Mouse (Mus musculus) MEL (cell line): ENCODE results near the gene Rhpn2. TPM values are rescaled to one million over a fixed set of nuclear protein-coding genes. Genes with fewer than 3 reads are reported as not detected.

Experiments used
- DNase-seq: peaks from one replicate; pipeline ENCODE4 v3.0.0; 2011; ENCODE audit warnings: low read depth, low spot score
- H3K27ac ChIP-seq: 2 replicates; pipeline ENCODE4 v1.5.1; 2012; ENCODE audit warnings: low read depth, mild to moderate bottlenecking, control low read depth, low read length, moderate library complexity; ENCODE audit not compliant: control insufficient read depth
- H3K27me3 ChIP-seq, 2 experiments: fragments of 150-350 bp in 1 of 2; sonication (generic) in 1 of 2; 2 replicates each; pipeline ENCODE4 v1.6.1; 2012; ENCODE audit warnings: low read length in 2 of 2, mild to moderate bottlenecking in 2 of 2, improper control_type of control experiment in 1 of 2, moderate library complexity in 1 of 2; ENCODE audit not compliant: insufficient read depth in 2 of 2, control insufficient read depth in 1 of 2
- H3K36me3 ChIP-seq, 2 experiments: 2 replicates each; pipeline ENCODE4 v1.6.1; 2012 to 2014; ENCODE audit warnings: low read length in 2 of 2, improper control_type of control experiment in 1 of 2, inconsistent platforms in 1 of 2, mild to moderate bottlenecking in 1 of 2; ENCODE audit not compliant: insufficient read depth in 2 of 2, control insufficient read depth in 1 of 2
- H3K4me1 ChIP-seq, 2 experiments: fragments of 150-350 bp in 1 of 2; sonication (generic) in 1 of 2; 2 replicates each; pipeline ENCODE4 v1.6.1; 2012; ENCODE audit warnings: low read length in 2 of 2, improper control_type of control experiment in 1 of 2, mild to moderate bottlenecking in 1 of 2; ENCODE audit not compliant: insufficient read depth in 2 of 2, control insufficient read depth in 1 of 2
- H3K4me3 ChIP-seq, 2 experiments: fragments of 150-350 bp in 1 of 2; sonication (generic) in 1 of 2; 2 replicates each; pipeline ENCODE4 v1.5.1; 2012; ENCODE audit warnings: low read depth in 2 of 2, low read length in 2 of 2, mild to moderate bottlenecking in 2 of 2, moderate library complexity in 2 of 2, control low read depth in 1 of 2, improper control_type of control experiment in 1 of 2; ENCODE audit not compliant: control insufficient read depth in 1 of 2, insufficient read depth in 1 of 2
- H3K79me2 ChIP-seq: 2 replicates; pipeline ENCODE4 v1.6.1; 2012; ENCODE audit warnings: mild to moderate bottlenecking, low read length, moderate library complexity; ENCODE audit not compliant: control insufficient read depth, poor library complexity, insufficient read depth
- H3K9ac ChIP-seq: 2 replicates; pipeline ENCODE4 v1.6.1; 2012; ENCODE audit warnings: low read depth, mild to moderate bottlenecking, control low read depth, low read length, moderate library complexity; ENCODE audit not compliant: control insufficient read depth, poor library complexity, severe bottlenecking
- H3K9me3 ChIP-seq: fragments of 150-350 bp; sonication (generic); replicated peaks from 2 replicates; pipeline ENCODE4 v1.6.1; 2012; ENCODE audit warnings: mild to moderate bottlenecking, low read length, improper control_type of control experiment, moderate library complexity; ENCODE audit not compliant: insufficient read depth
- CTCF ChIP-seq, 3 experiments: IDR thresholded peaks in 2 of 3; conservative IDR thresholded peaks in 1 of 3; 2 replicates each; pipeline ENCODE4 v1.5.1; 2011 to 2012; ENCODE audit warnings: low read length in 3 of 3, low read depth in 2 of 3, mild to moderate bottlenecking in 2 of 3, improper control_type of control experiment in 1 of 3, inconsistent platforms in 1 of 3, mixed read lengths in 1 of 3, moderate library complexity in 1 of 3; ENCODE audit not compliant: control insufficient read depth in 1 of 3, insufficient read depth in 1 of 3, poor library complexity in 1 of 3, severe bottlenecking in 1 of 3
- E2F4 ChIP-seq: IDR thresholded peaks from 2 replicates; pipeline ENCODE4 v1.6.1; 2011; ENCODE audit warnings: low read depth, low read length, improper control_type of control experiment, borderline replicate concordance
- ELF1 ChIP-seq: IDR thresholded peaks from 2 replicates; pipeline ENCODE4 v1.6.1; 2014; ENCODE audit warnings: low read depth, mild to moderate bottlenecking, inconsistent platforms, low read length, improper control_type of control experiment, moderate library complexity
- ETS1 ChIP-seq: IDR thresholded peaks from 2 replicates; pipeline ENCODE4 v1.6.1; 2012; ENCODE audit warnings: low read depth, mild to moderate bottlenecking, inconsistent platforms, low read length, improper control_type of control experiment, moderate library complexity
- GATA1 ChIP-seq: IDR thresholded peaks from 2 replicates; pipeline ENCODE4 v1.6.1; 2011; ENCODE audit warnings: low read depth, low read length, improper control_type of control experiment
- HCFC1 ChIP-seq: IDR thresholded peaks from 2 replicates; pipeline ENCODE4 v1.6.1; 2012; ENCODE audit warnings: low read depth, mild to moderate bottlenecking, inconsistent platforms, low read length, improper control_type of control experiment, moderate library complexity
- KAT2A ChIP-seq: conservative IDR thresholded peaks from 2 replicates; pipeline ENCODE4 v1.6.1; 2012; ENCODE audit warnings: low read depth, low read length, improper control_type of control experiment, inconsistent platforms
- MAFK ChIP-seq: IDR thresholded peaks from 2 replicates; pipeline ENCODE4 v1.6.1; 2011; ENCODE audit warnings: low read depth, mild to moderate bottlenecking, low read length, improper control_type of control experiment, borderline replicate concordance
- MAZ ChIP-seq: IDR thresholded peaks from 2 replicates; pipeline ENCODE4 v1.6.1; 2012; ENCODE audit warnings: low read depth, mild to moderate bottlenecking, inconsistent platforms, low read length, improper control_type of control experiment
- MYC ChIP-seq: IDR thresholded peaks from 2 replicates; pipeline ENCODE4 v1.6.1; 2011; ENCODE audit warnings: low read depth, mild to moderate bottlenecking, low read length, improper control_type of control experiment, moderate library complexity
- NELFE ChIP-seq: IDR thresholded peaks from 2 replicates; pipeline ENCODE4 v1.6.1; 2011; ENCODE audit warnings: low read depth, low read length, improper control_type of control experiment
- POLR2AphosphoS2 ChIP-seq: IDR thresholded peaks from 2 replicates; pipeline ENCODE4 v1.6.1; 2011; ENCODE audit warnings: low read length, improper control_type of control experiment
- POLR2AphosphoS5 ChIP-seq: IDR thresholded peaks from 2 replicates; pipeline ENCODE4 v1.6.1; 2012; ENCODE audit warnings: low read depth, borderline replicate concordance, mild to moderate bottlenecking, inconsistent platforms, low read length, moderate library complexity, mixed read lengths
- RCOR1 ChIP-seq: IDR thresholded peaks from 2 replicates; pipeline ENCODE4 v1.6.1; 2012; ENCODE audit warnings: low read depth, mild to moderate bottlenecking, inconsistent platforms, low read length, improper control_type of control experiment
- SMC3 ChIP-seq: IDR thresholded peaks from 2 replicates; pipeline ENCODE4 v1.6.1; 2011; ENCODE audit warnings: low read depth, low read length, improper control_type of control experiment
- TAL1 ChIP-seq: IDR thresholded peaks from 2 replicates; pipeline ENCODE4 v1.6.1; 2012; ENCODE audit warnings: mild to moderate bottlenecking, inconsistent platforms, low read length, moderate library complexity, mixed read lengths
- TBP ChIP-seq: IDR thresholded peaks from 2 replicates; pipeline ENCODE4 v1.8.0; 2011; ENCODE audit warnings: low read depth, low read length, improper control_type of control experiment
- TCF12 ChIP-seq: IDR thresholded peaks from 2 replicates; pipeline ENCODE4 v1.6.1; 2014; ENCODE audit warnings: low read depth, mild to moderate bottlenecking, inconsistent platforms, low read length, improper control_type of control experiment, moderate library complexity
- UBTF ChIP-seq: IDR thresholded peaks from 2 replicates; pipeline ENCODE4 v1.6.1; 2012; ENCODE audit warnings: low read depth, mild to moderate bottlenecking, inconsistent platforms, low read length, improper control_type of control experiment, moderate library complexity, borderline replicate concordance; ENCODE audit not compliant: insufficient read depth
- ZKSCAN1 ChIP-seq: IDR thresholded peaks from 2 replicates; pipeline ENCODE4 v1.6.1; 2012; ENCODE audit warnings: low read depth, mild to moderate bottlenecking, inconsistent platforms, low read length, improper control_type of control experiment, moderate library complexity
- polyA plus RNA-seq, 2 experiments: library from polyadenylated mRNA; stranded (reverse) in 1 of 2; unstranded in 1 of 2; fragments of >175 nt in 1 of 2; fragments of >200 nt in 1 of 2; gene quantifications; 2 replicates each; pipeline versions ENCODE4 v1.2.1 to v1.2.4; 2012; ENCODE audit warnings: low replicate concordance in 2 of 2, low read depth in 1 of 2; ENCODE audit not compliant: insufficient read length in 2 of 2, insufficient read depth in 1 of 2, missing spikeins in 1 of 2
- total RNA-seq: library from RNA; depleted of rRNA; stranded (reverse); fragments of 300-350 nt; gene quantifications from 2 replicates; pipeline ENCODE4 v1.2.3, GENCODE M21; 2012

Rhpn2 gene
- total and polyA plus RNA-seq, 3 experiments, result 0.58 to 1.2 TPM; not detected in 1

GRCm38 (mm10) chr7:35349886-35350684 is 16.1 kb downstream of the Rhpn2 start:
- H3K27me3 ChIP-seq, result no peaks in the 10 kb centered on the region
- H3K4me3 ChIP-seq, result no peak overlapping the region
- H3K9me3 ChIP-seq, result no peaks in the 10 kb centered on the region
- H3K4me1 ChIP-seq, result no peaks in the 10 kb centered on the region
- no peak for DNase-seq
- no peaks in the 10 kb centered on the region for H3K79me2 ChIP-seq
- H3K36me3 ChIP-seq, result no peaks in the 10 kb centered on the region
- no peak overlapping the region for H3K27ac ChIP-seq
- H3K9ac ChIP-seq, result no peak overlapping the region
- TF ChIP-seq GATA1 (no peak), SMC3 (no peak), POLR2AphosphoS5 (no peak), TBP (no peak), MAZ (no peak), MAFK (no peak), MYC (no peak), UBTF (no peak), NELFE (no peak), ETS1 (no peak)

- no peak overlapping the region for H3K4me3 ChIP-seq
- no peak for DNase-seq
- no peak overlapping the region for H3K9ac ChIP-seq
- no peaks in the 10 kb centered on the region for H3K9me3 ChIP-seq
- no peaks in the 10 kb centered on the region for H3K4me1 ChIP-seq
- no peaks in the 10 kb centered on the region for H3K36me3 ChIP-seq
- no peaks in the 10 kb centered on the region for H3K27me3 ChIP-seq
- no peak overlapping the region for H3K27ac ChIP-seq
- no peaks in the 10 kb centered on the region for H3K79me2 ChIP-seq
- TF ChIP-seq KAT2A, result no peak
- TF ChIP-seq ZKSCAN1, result no peak
- no peak for TF ChIP-seq RCOR1
- no peak for TF ChIP-seq TCF12
- TF ChIP-seq UBTF, result no peak
- TF ChIP-seq ETS1, result no peak
Observed at GRCm38 (mm10) chr7:35351155-35351554, 17.2 kb downstream of the Rhpn2 start.

DNA sequence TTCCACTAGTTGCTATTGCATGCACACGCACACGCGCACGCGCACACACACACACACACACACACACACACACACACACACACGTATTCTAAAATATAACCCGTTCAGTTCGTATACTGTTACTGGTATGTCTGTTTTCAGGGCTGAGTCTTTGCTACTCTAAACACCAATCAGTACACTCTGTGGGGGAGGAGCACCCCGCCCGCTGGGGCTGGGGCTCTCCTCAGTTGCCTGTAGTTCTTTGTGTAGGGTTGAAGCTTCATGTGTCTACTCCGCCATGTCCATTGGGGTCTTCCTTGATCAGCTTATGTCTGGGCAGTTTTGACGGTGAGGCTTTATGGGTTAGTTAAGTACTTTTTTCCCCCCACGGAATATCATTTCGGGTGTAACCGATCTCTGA is 19.3 kb downstream of the Rhpn2 start:
- no peak overlapping the region for H3K4me3 ChIP-seq
- H3K4me1 ChIP-seq, result no peaks in the 10 kb centered on the region
- H3K9me3 ChIP-seq, result no peaks in the 10 kb centered on the region
- TF ChIP-seq POLR2AphosphoS2 (no peak), MYC (no peak), CTCF (IDR thresholded peaks at IDR 0.05 in 2 of 3, conservative IDR thresholded peaks at IDR 0.05 in 1 of 3; ENCODE audit: control insufficient read depth in 1 of 3, insufficient read depth in 1 of 3, low read depth in 2 of 3, low read length in 3 of 3, poor library complexity in 1 of 3, severe bottlenecking in 1 of 3) (no peak), E2F4 (no peak), ELF1 (no peak), ETS1 (no peak), HCFC1 (no peak), TAL1 (no peak)
- no peaks in the 10 kb centered on the region for H3K27me3 ChIP-seq
- H3K79me2 ChIP-seq, result no peaks in the 10 kb centered on the region
- no peak overlapping the region for H3K9ac ChIP-seq
- H3K27ac ChIP-seq, result no peak overlapping the region
- no peaks in the 10 kb centered on the region for H3K36me3 ChIP-seq
- DNase-seq, result no peak
